Mouse (Mus musculus): ENCODE data around the gene Gm21760. TPM values are rescaled to one million over a fixed set of nuclear protein-coding genes. Genes with fewer than 3 reads are reported as not detected.
"Not testable (repeated sequence)": the region's sequence is repeated elsewhere in the genome, so short reads cannot be mapped to it uniquely, and the experiment has no call there.

The Gm21760 gene
- total RNA-seq (2022), result not detected

DNA sequence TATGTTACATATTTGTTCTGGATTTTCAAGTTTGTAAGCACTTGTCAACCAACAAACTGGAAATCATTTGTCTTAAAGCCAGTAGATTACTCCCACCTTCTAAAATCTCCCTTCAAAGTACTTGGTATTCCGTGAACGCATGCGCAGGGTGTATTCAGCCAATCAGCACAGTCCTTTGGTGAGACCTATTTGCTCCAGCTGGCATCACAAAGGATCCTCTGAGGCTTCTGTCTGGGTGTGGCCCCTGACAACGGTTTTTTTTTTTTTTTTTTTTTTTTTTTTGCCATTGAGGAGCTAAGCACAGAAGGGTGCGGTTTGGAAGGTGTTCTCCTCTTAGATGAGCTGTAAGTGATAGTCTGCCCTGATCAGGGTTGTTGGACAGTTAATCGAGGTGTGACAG, at the start of gene Gm21760:
Gene Gm21760, plus strand, starts transcription at position 301 of the 400 bp plus-strand sequence.
- DNase-seq, result not testable (repeated sequence)
